Mouse (Mus musculus) C3H10T1/2 (cell line): ENCODE results near the gene Gfod2. TPM values are rescaled to one million over a fixed set of nuclear protein-coding genes. Genes with fewer than 3 reads are reported as not detected.

Experiments
- polyA plus RNA-seq, 2 experiments: library from polyadenylated mRNA; unstranded; fragments of >200 nt; fragmentation: generic; extraction: Trizol; gene quantifications; one replicate each; pipeline ENCODE4 v1.2.1; 2012; ENCODE audit warnings: missing spikeins in 2 of 2

The Gfod2 gene
- polyA plus RNA-seq, result 10 to 100 TPM in 1 of 2 experiments, 1 to 10 TPM in 1; 4.3 to 12.5 TPM

GRCm38 (mm10) chr8:105758277-105759108, at the start of gene Gfod2:
TSS of gene Gfod2 (minus strand) at chr8:105758664.

GRCm38 (mm10) chr8:105707498-105708403, 50.7 kb downstream of the Gfod2 start, which contains the start of the genes 4933405L10Rik and Enkd1:
TSS of gene 4933405L10Rik (plus strand) at chr8:105707655.
TSS of gene Enkd1 (minus strand) at chr8:105708210.

GRCm38 (mm10) chr8:105700966-105701824, 57.3 kb downstream of the Gfod2 start, which contains the start of the genes Acd and Pard6a:
TSS of gene Acd (minus strand) at chr8:105701102.
TSS of gene Pard6a (plus strand) at chr8:105701148.

GRCm38 (mm10) chr8:105685796-105686308, 72.6 kb downstream of the Gfod2 start, which contains the start of gene Carmil2:
TSS of gene Carmil2 (plus strand) at chr8:105686274.

Other genes starting within 250 kb of the Gfod2 start
- under 1 TPM; 0.04 to 0.28 TPM for gene Hsd11b2, start 239.9 kb downstream of the Gfod2 start, polyA plus RNA-seq
- gene Atp6v0d1, start 192.6 kb downstream of the Gfod2 start, polyA plus RNA-seq, result 100 to 1,000 TPM in 1 of 2 experiments, 10 to 100 TPM in 1; 93.5 to 187 TPM
- 10 to 100 TPM; 16.9 to 54.0 TPM for gene Ripor1, start 153.4 kb downstream of the Gfod2 start, polyA plus RNA-seq
- 10 to 100 TPM in 1 of 2 experiments, 1 to 10 TPM in 1; 3.6 to 24.4 TPM for gene Ctcf, start 122.1 kb downstream of the Gfod2 start, polyA plus RNA-seq
- under 1 TPM; 0.22 to 0.77 TPM for gene Agrp, start 121.3 kb downstream of the Gfod2 start, polyA plus RNA-seq
- gene Carmil2, start 72.4 kb downstream of the Gfod2 start, polyA plus RNA-seq, result under 1 TPM; 0.21 to 0.61 TPM
- gene Acd, start 57.6 kb downstream of the Gfod2 start, polyA plus RNA-seq, result 10 to 100 TPM; 50.3 to 70.4 TPM
- 10 to 100 TPM; 15.2 to 30.5 TPM for gene Pard6a, start 57.5 kb downstream of the Gfod2 start, polyA plus RNA-seq
- gene 4933405L10Rik, start 51.0 kb downstream of the Gfod2 start, polyA plus RNA-seq, result under 1 TPM; 0.26 to 0.98 TPM
- 10 to 100 TPM; 21.1 to 27.5 TPM for gene Enkd1, start 50.5 kb downstream of the Gfod2 start, polyA plus RNA-seq
- 10 to 100 TPM in 1 of 2 experiments, 1 to 10 TPM in 1; 2.2 to 14.2 TPM for gene Ranbp10, start 68.7 kb upstream of the Gfod2 start, polyA plus RNA-seq
- gene Tsnaxip1, start 69.1 kb upstream of the Gfod2 start, polyA plus RNA-seq, result under 1 TPM; 0.05 to 0.11 TPM
- gene Cenpt, start 94.6 kb upstream of the Gfod2 start, polyA plus RNA-seq, result 10 to 100 TPM; 26.0 to 44.2 TPM
- 10 to 100 TPM; 23.9 to 66.2 TPM for gene Thap11, start 96.5 kb upstream of the Gfod2 start, polyA plus RNA-seq
- gene Nutf2, start 101.9 kb upstream of the Gfod2 start, polyA plus RNA-seq, result 100 to 1,000 TPM; 122 to 135 TPM
- 10 to 100 TPM; 11.4 to 33.4 TPM for gene Edc4, start 122.2 kb upstream of the Gfod2 start, polyA plus RNA-seq
- gene Nrn1l, start 134.9 kb upstream of the Gfod2 start, polyA plus RNA-seq, result 1 to 10 TPM in 1 of 2 experiments, under 1 TPM in 1; 0.33 to 1.8 TPM
- gene Pskh1, start 141.8 kb upstream of the Gfod2 start, polyA plus RNA-seq, result 10 to 100 TPM in 1 of 2 experiments, 1 to 10 TPM in 1; 6.3 to 24.8 TPM
- 1 to 10 TPM in 1 of 2 experiments, under 1 TPM in 1; 0.04 to 1.2 TPM for gene Ctrl, start 175.2 kb upstream of the Gfod2 start, polyA plus RNA-seq
- gene Psmb10, start 179.8 kb upstream of the Gfod2 start, polyA plus RNA-seq, result 100 to 1,000 TPM in 1 of 2 experiments, 10 to 100 TPM in 1; 93.2 to 114 TPM
- gene Lcat, start 184.7 kb upstream of the Gfod2 start, polyA plus RNA-seq, result 1 to 10 TPM in 1 of 2 experiments, under 1 TPM in 1; 0.43 to 4.4 TPM
- gene Slc12a4, start 207.4 kb upstream of the Gfod2 start, polyA plus RNA-seq, result 10 to 100 TPM; 18.7 to 66.1 TPM
- gene Dpep3, start 220.8 kb upstream of the Gfod2 start, polyA plus RNA-seq, result not detected
- 10 to 100 TPM in 1 of 2 experiments, 1 to 10 TPM in 1; 7.9 to 13.1 TPM for gene Dus2, start 232.7 kb upstream of the Gfod2 start, polyA plus RNA-seq
- gene Dpep2nb, start 247.3 kb upstream of the Gfod2 start, polyA plus RNA-seq, result under 1 TPM; 0.05 to 0.28 TPM